Mouse (Mus musculus): ENCODE measurements at regions not wholly inside any gene's neighbourhood (a gene's known extent, or its start where the extent isn't known, plus 50 kb on each side); places are given as distances from the start of the nearest gene placed in this dataset.

DNA sequence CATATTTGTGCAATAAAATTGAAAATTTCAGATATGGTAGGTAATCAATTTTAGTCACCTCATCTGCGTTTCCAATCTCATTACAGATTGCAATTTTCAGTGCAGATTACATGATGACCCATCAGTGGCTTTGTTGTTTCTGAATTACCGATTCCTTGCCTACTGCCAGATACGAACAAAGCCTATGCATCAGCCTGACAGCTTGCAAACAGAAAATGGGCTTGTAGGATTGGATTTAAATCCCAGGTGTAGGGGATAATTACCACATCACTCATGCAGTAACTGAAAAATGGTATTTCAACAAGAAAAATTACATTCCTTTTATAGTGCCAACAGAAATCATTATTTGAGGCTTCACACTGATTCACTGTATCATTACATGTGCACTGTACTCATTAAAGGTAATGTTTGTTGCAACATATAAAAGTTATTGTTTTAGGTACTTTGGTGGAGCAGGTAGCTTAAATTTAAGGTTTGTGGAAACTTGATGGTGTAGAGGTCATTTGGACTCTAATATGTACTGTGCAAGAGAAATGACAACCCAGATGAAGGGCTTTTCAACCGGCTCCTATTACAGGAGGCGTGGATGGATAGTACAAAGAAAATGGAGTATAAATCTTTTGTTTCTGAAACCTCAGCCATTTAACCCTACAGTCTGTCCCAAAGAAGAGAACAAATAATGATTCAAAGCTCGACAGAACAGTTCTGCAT lies 797.7 kb downstream of the Nova1 start:
- TF ChIP-seq CTCF (IDR thresholded peaks at IDR 0.05; ENCODE audit: borderline replicate concordance, extremely low read depth, insufficient read depth, insufficient read length) (no peak), POLR2A (IDR thresholded peaks at IDR 0.05; ENCODE audit: borderline replicate concordance, extremely low read depth, insufficient read depth, insufficient read length, poor library complexity, severe bottlenecking) (no peak)
